Mouse (Mus musculus) kidney, postnatal 10 days (tissue): Measurements from ENCODE around the gene Nlrp2.

Experiments used
- DNase-seq: peaks from one replicate; pipeline ENCODE4 v3.0.0; 2021; ENCODE audit warnings: mixed read lengths

Gene Nlrp2

DNA sequence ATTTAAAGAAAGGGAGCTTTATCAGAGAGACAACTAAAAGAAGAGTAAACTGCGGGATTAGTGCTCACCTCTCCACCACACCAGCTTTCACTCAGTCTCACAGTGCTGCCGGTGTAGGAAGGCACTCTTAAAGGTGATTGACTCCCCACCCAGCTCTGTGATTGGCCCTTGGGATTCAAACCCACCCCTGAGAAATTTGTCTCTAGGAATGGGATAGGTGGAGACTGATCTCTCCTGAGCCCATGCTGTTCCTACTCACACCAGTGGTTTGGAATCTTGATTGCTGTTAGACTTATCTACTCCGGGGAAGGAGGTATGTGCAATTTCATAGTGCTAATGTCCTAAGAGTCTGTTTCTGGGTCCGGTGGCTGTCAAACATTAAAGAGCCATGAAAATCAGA lies at the start of gene Nlrp2:
Gene Nlrp2, minus strand, starts transcription at position 101 of the 400 bp plus-strand sequence.
- DNase-seq = no peak

DNA sequence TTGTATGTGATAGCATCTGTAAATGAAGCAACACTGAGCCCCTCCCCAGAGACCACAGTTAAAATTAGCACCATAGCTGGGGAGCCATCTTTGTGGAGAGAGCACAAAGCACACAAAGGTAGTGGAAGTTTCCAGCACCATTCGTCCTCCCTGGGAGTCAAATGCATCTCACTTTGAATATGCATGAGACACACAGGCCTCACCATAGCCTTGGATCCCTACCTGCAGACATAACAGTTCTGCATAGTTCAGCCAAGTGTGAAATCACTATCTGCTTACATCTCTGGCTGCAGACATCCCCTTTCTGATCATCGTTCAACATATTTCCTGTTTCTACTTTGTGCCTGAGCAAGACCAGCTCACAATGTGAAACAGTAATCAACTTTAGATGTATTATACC lies 15.9 kb upstream of the Nlrp2 start:
- no peak for DNase-seq

DNA sequence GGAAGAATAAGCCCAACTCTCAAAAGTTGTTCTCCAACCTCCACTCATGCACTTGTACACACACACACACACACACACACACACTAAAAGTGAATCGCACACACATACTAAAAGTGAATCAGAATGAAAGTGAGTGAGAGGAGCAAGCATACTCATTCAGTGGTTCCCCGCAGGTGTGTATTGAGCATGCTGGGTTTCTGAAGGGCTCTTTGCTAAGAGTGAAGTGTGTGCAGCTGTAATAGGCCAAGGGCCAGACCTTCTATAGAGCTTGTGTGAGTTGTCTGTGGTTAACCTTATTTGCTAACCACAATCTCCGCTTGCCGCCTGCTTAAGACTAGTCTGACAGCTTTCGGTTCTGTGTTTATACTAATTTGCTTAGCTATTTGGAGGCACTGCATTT lies 12.8 kb upstream of the Nlrp2 start:
- DNase-seq = no peak

DNA sequence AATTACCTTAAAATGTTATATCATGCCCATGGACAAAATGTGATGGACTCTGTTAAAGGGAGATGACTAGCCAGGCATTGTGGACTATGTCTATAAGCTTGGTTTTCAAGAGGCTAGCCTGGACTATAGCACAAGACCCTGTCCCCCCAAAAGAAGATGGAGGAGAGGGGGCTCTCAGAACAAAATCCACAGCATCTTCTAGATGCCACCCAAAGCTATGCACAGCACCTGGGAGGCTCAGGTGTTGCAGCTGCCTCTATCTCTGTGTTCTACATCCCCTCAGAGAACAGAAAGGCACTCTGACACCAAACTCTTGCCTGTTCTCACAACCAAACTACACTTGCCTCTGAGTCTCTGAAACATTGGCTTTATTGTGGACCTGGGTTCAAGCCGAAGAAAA lies 598 bp downstream of the Nlrp2 start, which contains the start of gene Gm5065:
Gene Gm5065, plus strand, starts transcription at position 301 of the 400 bp plus-strand sequence.
- DNase-seq = no peak

DNA sequence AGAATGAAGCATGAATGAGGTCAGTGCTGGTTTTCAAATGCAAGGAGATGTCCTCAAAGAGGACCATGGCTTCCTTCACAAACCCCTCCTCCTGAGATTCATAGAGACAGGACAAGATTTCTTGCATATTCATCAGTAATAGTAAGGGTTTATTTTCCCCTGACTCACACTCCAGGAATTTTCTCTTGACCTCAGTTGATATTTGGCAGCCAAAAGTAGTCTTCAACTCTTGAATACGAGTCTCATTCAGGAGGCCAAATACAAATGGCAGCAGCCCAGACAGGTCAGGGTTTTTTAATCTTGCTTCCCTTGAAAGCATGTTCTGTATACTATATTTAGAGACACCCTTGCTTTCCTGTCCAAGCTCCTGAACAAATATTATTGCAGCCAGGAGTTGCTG lies 23.3 kb downstream of the Nlrp2 start:
- no peak for DNase-seq

DNA sequence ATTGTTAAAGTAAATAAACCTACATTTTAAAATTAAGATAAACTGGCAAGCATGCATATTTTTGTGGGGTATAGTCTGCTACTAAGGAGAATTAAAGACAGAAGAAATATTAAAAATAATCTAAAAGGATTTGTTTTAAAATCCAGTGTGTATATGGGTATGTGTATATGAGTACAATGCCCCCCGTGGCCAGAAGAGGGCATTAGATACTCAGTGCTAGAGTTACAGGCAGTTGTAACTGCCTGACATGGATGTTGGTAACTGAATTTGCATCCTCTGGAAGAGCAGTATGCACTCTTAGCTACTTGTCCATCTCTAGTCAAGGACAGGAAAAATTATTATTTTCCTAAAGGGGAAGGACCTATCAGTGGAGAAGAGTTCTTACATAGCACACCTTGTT lies 62.6 kb downstream of the Nlrp2 start:
- DNase-seq = no peak

DNA sequence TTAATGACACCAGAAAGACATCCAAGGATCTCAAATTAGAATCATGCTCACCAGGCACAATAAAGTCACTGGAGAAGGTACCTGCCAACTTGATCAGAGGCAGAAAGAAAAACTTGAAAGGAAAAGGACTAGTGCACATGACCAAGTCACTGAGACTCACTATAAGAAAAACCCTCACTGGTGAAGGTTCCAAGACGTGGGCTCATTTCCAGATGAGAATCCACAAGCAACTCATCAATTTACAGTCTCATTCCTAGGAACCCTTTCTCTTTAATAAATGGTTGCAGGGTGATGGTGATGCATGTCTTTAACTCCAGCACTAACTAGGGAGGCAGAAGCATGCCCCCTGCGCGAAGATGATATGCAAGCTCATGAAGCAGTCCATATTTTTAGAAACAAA lies 87.8 kb downstream of the Nlrp2 start:
- no peak for DNase-seq
